Mouse (Mus musculus): Measurements from ENCODE around the gene Crocc2. TPM values are rescaled to one million over a fixed set of nuclear protein-coding genes. Genes with fewer than 3 reads are reported as not detected.

Gene Crocc2
- polyA plus RNA-seq, 1 experiment, result not detected

GRCm38 (mm10) chr1:93210213-93210641, 41.7 kb downstream of the Crocc2 start:
- H3K27ac ChIP-seq (ENCODE audit: insufficient read depth, low read depth, low read length), result no peak overlapping the region
- 0 out of 2 replicates have a peak, but pooled peaks cover 3% of the 10 kb centered on the region for H3K4me1 ChIP-seq (ENCODE audit: control insufficient read depth, insufficient read depth, low read length)
- TF ChIP-seq CTCF (IDR thresholded peaks at IDR 0.05; ENCODE audit: low read depth, low read length) (no peak), POLR2A (IDR thresholded peaks at IDR 0.05; ENCODE audit: borderline replicate concordance, low read depth, low read length) (no peak)
- no peak overlapping the region for H3K4me3 ChIP-seq (ENCODE audit: insufficient read depth, low read length)

- TF ChIP-seq CTCF (IDR thresholded peaks at IDR 0.05; ENCODE audit: low read depth, low read length) (no peak), POLR2A (IDR thresholded peaks at IDR 0.05; ENCODE audit: borderline replicate concordance, low read depth, low read length) (no peak)
- Histone ChIP-seq H3K4me1 (ENCODE audit: control insufficient read depth, insufficient read depth, low read length) (0 out of 2 replicates have a peak, but pooled peaks cover 3% of the 10 kb centered on the region), H3K4me3 (ENCODE audit: insufficient read depth, low read length) (no peak overlapping the region), H3K27ac (ENCODE audit: insufficient read depth, low read depth, low read length) (no peak overlapping the region)
These were observed 42.5 kb downstream of the Crocc2 start for GRCm38 (mm10) chr1:93211019-93211418.

- no peak overlapping the region for H3K27ac ChIP-seq (ENCODE audit: insufficient read depth, low read depth, low read length)
These were observed 43.2 kb downstream of the Crocc2 start for GRCm38 (mm10) chr1:93211549-93212220.

GRCm38 (mm10) chr1:93212441-93212840, 43.9 kb downstream of the Crocc2 start:
- TF ChIP-seq POLR2A (IDR thresholded peaks at IDR 0.05; ENCODE audit: borderline replicate concordance, low read depth, low read length) (no peak), CTCF (IDR thresholded peaks at IDR 0.05; ENCODE audit: low read depth, low read length) (no peak)
- Histone ChIP-seq H3K27ac (ENCODE audit: insufficient read depth, low read depth, low read length) (no peak overlapping the region), H3K4me1 (ENCODE audit: control insufficient read depth, insufficient read depth, low read length) (0 out of 2 replicates have a peak, but pooled peaks cover under 1% of the 10 kb centered on the region), H3K4me3 (ENCODE audit: insufficient read depth, low read length) (no peak overlapping the region)

More at GRCm38 (mm10) chr1:93211549-93212220, 43.2 kb downstream of the Crocc2 start:
- Histone ChIP-seq H3K4me1 (ENCODE audit: control insufficient read depth, insufficient read depth, low read length) (0 out of 2 replicates have a peak, but pooled peaks cover 3% of the 10 kb centered on the region), H3K4me3 (ENCODE audit: insufficient read depth, low read length) (no peak overlapping the region)
- TF ChIP-seq CTCF (IDR thresholded peaks at IDR 0.05; ENCODE audit: low read depth, low read length) (no peak), POLR2A (IDR thresholded peaks at IDR 0.05; ENCODE audit: borderline replicate concordance, low read depth, low read length) (no peak)

GRCm38 (mm10) chr1:93214612-93215011, 46.1 kb downstream of the Crocc2 start:
- TF ChIP-seq CTCF (IDR thresholded peaks at IDR 0.05; ENCODE audit: low read depth, low read length), result no peak
- TF ChIP-seq POLR2A (IDR thresholded peaks at IDR 0.05; ENCODE audit: borderline replicate concordance, low read depth, low read length), result no peak
- Histone ChIP-seq H3K4me3 (ENCODE audit: insufficient read depth, low read length) (no peak overlapping the region), H3K4me1 (ENCODE audit: control insufficient read depth, insufficient read depth, low read length) (no peaks in the 10 kb centered on the region), H3K27ac (ENCODE audit: insufficient read depth, low read depth, low read length) (no peak overlapping the region)

- Histone ChIP-seq H3K4me1 (ENCODE audit: control insufficient read depth, insufficient read depth, low read length) (no peaks in the 10 kb centered on the region), H3K27ac (ENCODE audit: insufficient read depth, low read depth, low read length) (no peak overlapping the region)
- TF ChIP-seq POLR2A (IDR thresholded peaks at IDR 0.05; ENCODE audit: borderline replicate concordance, low read depth, low read length), result no peak
- TF ChIP-seq CTCF (IDR thresholded peaks at IDR 0.05; ENCODE audit: low read depth, low read length), result no peak
These were observed 48.4 kb downstream of the Crocc2 start for GRCm38 (mm10) chr1:93216839-93217497.

GRCm38 (mm10) chr1:93217530-93217929, 49.0 kb downstream of the Crocc2 start:
- Histone ChIP-seq H3K27ac (ENCODE audit: insufficient read depth, low read depth, low read length) (no peak overlapping the region), H3K4me1 (ENCODE audit: control insufficient read depth, insufficient read depth, low read length) (no peaks in the 10 kb centered on the region), H3K4me3 (ENCODE audit: insufficient read depth, low read length) (no peak overlapping the region)
- TF ChIP-seq CTCF (IDR thresholded peaks at IDR 0.05; ENCODE audit: low read depth, low read length), result no peak
- no peak for TF ChIP-seq POLR2A (IDR thresholded peaks at IDR 0.05; ENCODE audit: borderline replicate concordance, low read depth, low read length)

More at GRCm38 (mm10) chr1:93216839-93217497, 48.4 kb downstream of the Crocc2 start:
- no peak overlapping the region for H3K4me3 ChIP-seq (ENCODE audit: insufficient read depth, low read length)

- Histone ChIP-seq H3K4me3 (ENCODE audit: insufficient read depth, low read length) (no peak overlapping the region), H3K27ac (ENCODE audit: insufficient read depth, low read depth, low read length) (no peak overlapping the region), H3K4me1 (ENCODE audit: control insufficient read depth, insufficient read depth, low read length) (no peaks in the 10 kb centered on the region)
- TF ChIP-seq CTCF (IDR thresholded peaks at IDR 0.05; ENCODE audit: low read depth, low read length) (no peak), POLR2A (IDR thresholded peaks at IDR 0.05; ENCODE audit: borderline replicate concordance, low read depth, low read length) (no peak)
These were observed 52.3 kb downstream of the Crocc2 start for GRCm38 (mm10) chr1:93220776-93221175.

GRCm38 (mm10) chr1:93223972-93224371, 55.4 kb downstream of the Crocc2 start:
- Histone ChIP-seq H3K4me1 (ENCODE audit: control insufficient read depth, insufficient read depth, low read length) (no peaks in the 10 kb centered on the region), H3K4me3 (ENCODE audit: insufficient read depth, low read length) (no peak overlapping the region), H3K27ac (ENCODE audit: insufficient read depth, low read depth, low read length) (no peak overlapping the region)
- peak; percentile 64; the same call in 1 of the 2 replicates for TF ChIP-seq CTCF (IDR thresholded peaks at IDR 0.05; ENCODE audit: low read depth, low read length)
- no peak for TF ChIP-seq POLR2A (IDR thresholded peaks at IDR 0.05; ENCODE audit: borderline replicate concordance, low read depth, low read length)

GRCm38 (mm10) chr1:93225226-93225625, 56.7 kb downstream of the Crocc2 start:
- Histone ChIP-seq H3K4me3 (ENCODE audit: insufficient read depth, low read length) (no peak overlapping the region), H3K27ac (ENCODE audit: insufficient read depth, low read depth, low read length) (no peak overlapping the region), H3K4me1 (ENCODE audit: control insufficient read depth, insufficient read depth, low read length) (no peaks in the 10 kb centered on the region)
- TF ChIP-seq CTCF (IDR thresholded peaks at IDR 0.05; ENCODE audit: low read depth, low read length) (no peak), POLR2A (IDR thresholded peaks at IDR 0.05; ENCODE audit: borderline replicate concordance, low read depth, low read length) (no peak)
